Mouse (Mus musculus) heart, adult 2 months (tissue): ENCODE measurements around the gene Mov10. TPM values are rescaled to one million over a fixed set of nuclear protein-coding genes. Genes with fewer than 3 reads are reported as not detected.
A peak's percentile ranks its signal among the peaks of the same experiment; 100 is the strongest.

Experiments
- DNase-seq, 2 experiments: peaks; one replicate each; pipeline ENCODE4 v3.0.0; 2021
- H3K27ac ChIP-seq: fragments of 200-600 bp; 2 replicates; pipeline ENCODE4 v1.8.1; 2022
- H3K27me3 ChIP-seq: fragments of 200-500 bp; 2 replicates; pipeline ENCODE4 v1.6.1; 2012; ENCODE audit warnings: mild to moderate bottlenecking, low read length, inconsistent platforms, mixed read lengths; ENCODE audit not compliant: control insufficient read depth, insufficient read depth
- H3K36me3 ChIP-seq: fragments of 200-500 bp; 2 replicates; pipeline ENCODE4 v1.6.1; 2012; ENCODE audit warnings: low read length, inconsistent platforms; ENCODE audit not compliant: control insufficient read depth, insufficient read depth
- H3K4me1 ChIP-seq: fragments of 200-500 bp; 2 replicates; pipeline ENCODE4 v1.6.1; 2011; ENCODE audit warnings: low read length; ENCODE audit not compliant: control insufficient read depth, insufficient read depth
- H3K4me3 ChIP-seq: fragments of 200-600 bp; 2 replicates; pipeline ENCODE4 v1.8.1; 2022
- H3K79me2 ChIP-seq: fragments of 200-500 bp; replicated peaks from 2 replicates; pipeline ENCODE4 v1.6.1; 2012; ENCODE audit warnings: mild to moderate bottlenecking, inconsistent platforms, low read length, moderate library complexity, mixed read lengths; ENCODE audit not compliant: control insufficient read depth, insufficient read depth
- H3K9ac ChIP-seq: fragments of 200-500 bp; 2 replicates; pipeline ENCODE4 v1.6.1; 2012; ENCODE audit warnings: low read depth, mild to moderate bottlenecking, control low read depth, inconsistent platforms, low read length, mixed read lengths
- CTCF ChIP-seq: fragments of 200-600 bp; IDR thresholded peaks from 2 replicates; pipeline ENCODE4 v1.8.1; 2022; ENCODE audit warnings: antibody characterized with exemption, mild to moderate bottlenecking, moderate library complexity
- EP300 ChIP-seq: fragments of 200-500 bp; IDR thresholded peaks from 2 replicates; pipeline ENCODE4 v1.6.1; 2011; ENCODE audit warnings: low read depth, low read length, control low read depth; ENCODE audit not compliant: insufficient read depth
- POLR2A ChIP-seq: fragments of 200-500 bp; IDR thresholded peaks from 2 replicates; pipeline ENCODE4 v1.6.1; 2011; ENCODE audit warnings: mild to moderate bottlenecking, low read depth, low read length, control low read depth; ENCODE audit not compliant: insufficient read depth
- WGBS: fragments of 180-500 bp; shearing (Covaris S2); methylation state at CpG from one replicate; pipeline ENCODE4 v1.1.7; 2018; 5-methylcytosine and 5-hydroxymethylcytosine counted together
- intact Hi-C: fragments of 180-260 bp; cut with DNase I; formaldehyde crosslinking; loops from one replicate; pipeline ENCODE4 v1.15.1; 2025
- polyA plus RNA-seq: library from polyadenylated mRNA; depleted of rRNA; stranded (reverse); fragments of >200 nt; gene quantifications from 2 replicates; pipeline ENCODE4 v1.2.3, GENCODE M21; 2012
- total RNA-seq, 2 experiments: library from RNA; stranded (reverse); gene quantifications; 2 replicates each; pipeline ENCODE4 v1.2.3; 2021

The Mov10 gene
- total and polyA plus RNA-seq, 3 experiments, result 4.6 to 7.4 (median 5.9) TPM

DNA sequence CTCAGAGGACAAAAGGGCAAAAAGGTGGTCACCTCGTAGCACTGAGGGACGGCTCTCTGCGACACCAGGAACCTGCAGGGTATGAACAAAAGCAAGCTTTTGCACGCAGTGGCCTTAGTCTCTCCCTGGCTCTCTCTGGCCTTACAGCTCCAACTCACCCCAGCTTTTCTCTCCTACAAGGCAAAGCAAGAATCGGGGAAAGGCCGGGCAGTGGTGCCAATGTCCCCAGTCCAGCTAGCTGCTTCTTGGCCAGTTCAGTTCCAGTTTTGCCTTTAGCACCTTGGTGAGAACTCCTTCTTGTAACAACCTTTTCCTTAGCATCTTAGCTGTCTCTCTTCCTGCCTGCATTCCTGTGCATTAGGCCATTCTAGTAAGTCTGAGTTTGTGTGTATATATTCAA, 16.9 kb downstream of the Mov10 start:
- Histone ChIP-seq H3K36me3 (no peaks in the 10 kb centered on the region), H3K4me1 (peaks cover 2% of the 10 kb centered on the region), H3K27ac (no peak overlapping the region), H3K27me3 (no peaks in the 10 kb centered on the region), H3K9ac (no peak overlapping the region), H3K79me2 (no peaks in the 10 kb centered on the region), H3K4me3 (no peak overlapping the region)
- 95% methylated on average over 6 of the region's 6 CpGs for WGBS
- intact Hi-C loops, result no loop called here
- no peak for DNase-seq
- no peak for TF ChIP-seq CTCF

DNA sequence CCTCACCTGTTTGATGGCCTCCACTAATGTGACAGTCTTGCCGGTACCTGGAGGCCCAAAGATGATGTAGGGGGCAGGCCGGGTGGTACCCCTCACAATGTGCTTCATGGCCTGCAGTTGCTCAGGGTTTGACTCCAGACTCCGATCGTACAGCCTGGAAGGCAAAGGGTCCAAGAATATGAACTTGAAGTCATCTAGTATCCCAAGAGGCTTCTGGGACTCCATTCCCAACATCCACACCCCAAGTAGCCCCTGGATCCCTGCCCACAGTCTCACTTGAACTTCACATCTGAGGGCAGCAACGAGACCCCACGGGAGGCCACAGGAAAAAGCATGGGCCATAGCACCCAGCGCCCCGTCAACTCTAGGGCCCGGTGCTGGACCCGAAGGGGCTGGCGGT, 17.7 kb downstream of the Mov10 start:
- Histone ChIP-seq H3K4me3 (no peak overlapping the region), H3K27me3 (no peaks in the 10 kb centered on the region), H3K9ac (no peak overlapping the region), H3K36me3 (no peaks in the 10 kb centered on the region), H3K4me1 (peaks cover 2% of the 10 kb centered on the region), H3K79me2 (no peaks in the 10 kb centered on the region), H3K27ac (no peak overlapping the region)
- intact Hi-C loops, result no loop called here
- TF ChIP-seq EP300 (no peak), POLR2A (no peak), CTCF (no peak)
- WGBS, result 89% methylated on average over 11 of the region's 11 CpGs
- DNase-seq, result no peak

- H3K27ac ChIP-seq, result no peak overlapping the region
- no peak for DNase-seq
- TF ChIP-seq CTCF (no peak), EP300 (no peak), POLR2A (no peak)
- H3K4me3 ChIP-seq, result no peak overlapping the region
- 78% methylated on average over 15 of the region's 15 CpGs for WGBS
- no peak overlapping the region for H3K9ac ChIP-seq
- H3K36me3 ChIP-seq, result peaks cover 12% of the 10 kb centered on the region
- peaks cover 18% of the 10 kb centered on the region for H3K4me1 ChIP-seq
- H3K27me3 ChIP-seq, result no peaks in the 10 kb centered on the region
- no peaks in the 10 kb centered on the region for H3K79me2 ChIP-seq
- intact Hi-C loops, result no loop called here
Observed at GRCm38 (mm10) chr3:104796430-104797082, 21.8 kb downstream of the Mov10 start.

DNA sequence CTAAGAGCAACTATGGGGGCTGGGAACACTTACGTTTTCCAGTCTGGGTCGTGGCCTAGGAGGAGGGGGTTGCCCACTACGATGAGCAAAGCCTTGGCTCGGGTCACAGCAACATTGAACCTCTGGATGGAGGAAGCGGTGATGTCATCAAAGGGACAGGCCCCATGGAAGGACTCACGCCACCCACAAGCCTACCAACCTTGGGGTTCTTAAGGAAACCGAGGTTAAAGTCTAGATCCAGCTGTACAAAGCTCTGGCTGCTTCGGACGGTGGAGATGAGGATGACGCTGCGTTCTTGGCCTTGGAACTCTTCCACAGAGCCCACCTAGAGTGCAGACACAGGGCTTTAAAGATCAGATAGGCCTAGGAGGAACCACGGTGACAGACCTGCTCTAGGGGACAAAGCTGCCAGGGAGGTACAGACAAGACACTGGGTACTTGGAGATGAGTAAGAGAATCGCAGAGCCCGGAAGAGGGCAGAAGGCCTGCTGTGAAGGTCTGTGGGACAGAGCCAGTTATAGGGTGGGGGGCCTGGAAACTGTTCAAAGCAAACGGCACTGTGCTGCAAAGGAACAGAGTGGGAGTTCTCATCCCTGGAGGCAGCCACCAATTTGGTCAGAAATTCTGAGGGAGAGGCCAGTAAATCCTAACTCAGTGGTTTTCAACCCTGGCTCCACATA, 22.6 kb downstream of the Mov10 start:
- Histone ChIP-seq H3K4me1 (peaks cover 24% of the 10 kb centered on the region), H3K79me2 (no peaks in the 10 kb centered on the region), H3K27me3 (no peaks in the 10 kb centered on the region), H3K4me3 (no peak overlapping the region), H3K36me3 (peaks cover 12% of the 10 kb centered on the region), H3K27ac (no peak overlapping the region; the same call in 1 of the 2 replicates), H3K9ac (no peak overlapping the region)
- intact Hi-C loops, result loop anchor here (2.0 kb wide), 1 partner anchor 21 kb away; no protein-coding TSS in a partner anchor
- WGBS, result 50% methylated on average over 15 of the region's 15 CpGs
- no peak for TF ChIP-seq EP300
- no peak for TF ChIP-seq POLR2A
- TF ChIP-seq CTCF, result no peak
- DNase-seq, result no peak

DNA sequence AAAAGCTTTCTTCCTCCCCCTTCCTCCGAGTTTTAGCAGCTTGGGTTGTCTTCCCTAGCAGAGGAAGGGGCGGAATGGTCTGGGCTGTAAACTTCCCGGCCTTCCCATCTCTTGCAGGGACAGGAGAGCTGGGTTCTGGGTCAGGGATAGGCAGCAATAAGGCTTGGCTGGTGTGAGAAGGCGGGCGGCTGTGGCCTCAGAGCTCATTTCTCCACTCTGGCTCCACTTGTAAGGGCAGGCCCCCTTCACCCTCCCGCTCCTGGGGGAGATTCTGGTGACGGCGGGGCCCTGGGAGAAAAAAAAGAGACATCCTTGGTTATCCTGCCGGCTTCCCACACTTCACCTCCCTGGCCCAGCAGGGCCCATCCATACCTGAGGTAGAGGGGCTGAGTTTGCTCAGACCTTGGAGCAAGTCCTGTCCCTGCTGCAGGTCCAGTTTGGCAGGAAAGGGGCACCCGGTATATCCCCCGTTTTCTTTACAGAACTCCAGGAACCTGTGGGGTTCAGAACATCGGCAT, 23.4 kb downstream of the Mov10 start:
- Histone ChIP-seq H3K27me3 (no peaks in the 10 kb centered on the region), H3K9ac (no peak overlapping the region), H3K4me1 (peaks cover 29% of the 10 kb centered on the region), H3K4me3 (no peak overlapping the region), H3K79me2 (no peaks in the 10 kb centered on the region), H3K27ac (peak overlapping the region; percentile 74), H3K36me3 (peaks cover 12% of the 10 kb centered on the region)
- WGBS, result 39% methylated on average over 12 of the region's 12 CpGs
- peak in 1 of 2 experiments; percentile 50 for DNase-seq
- TF ChIP-seq CTCF, result no peak
- TF ChIP-seq EP300, result no peak
- no peak for TF ChIP-seq POLR2A
- intact Hi-C loops, result loop anchor here (2.0 kb wide), 1 partner anchor 22 kb away; no protein-coding TSS in a partner anchor
